Mouse (Mus musculus) retina, postnatal 7 days (tissue): Measurements from ENCODE around the gene Cln6.
"Not testable (repeated sequence)": the region's sequence is repeated elsewhere in the genome, so short reads cannot be mapped to it uniquely, and the experiment has no call there.

Source experiments
- DNase-seq: peaks from one replicate; pipeline ENCODE4 v3.0.0-alpha.2; 2012; ENCODE audit warnings: low read depth, low spot score

Cln6 gene

DNA sequence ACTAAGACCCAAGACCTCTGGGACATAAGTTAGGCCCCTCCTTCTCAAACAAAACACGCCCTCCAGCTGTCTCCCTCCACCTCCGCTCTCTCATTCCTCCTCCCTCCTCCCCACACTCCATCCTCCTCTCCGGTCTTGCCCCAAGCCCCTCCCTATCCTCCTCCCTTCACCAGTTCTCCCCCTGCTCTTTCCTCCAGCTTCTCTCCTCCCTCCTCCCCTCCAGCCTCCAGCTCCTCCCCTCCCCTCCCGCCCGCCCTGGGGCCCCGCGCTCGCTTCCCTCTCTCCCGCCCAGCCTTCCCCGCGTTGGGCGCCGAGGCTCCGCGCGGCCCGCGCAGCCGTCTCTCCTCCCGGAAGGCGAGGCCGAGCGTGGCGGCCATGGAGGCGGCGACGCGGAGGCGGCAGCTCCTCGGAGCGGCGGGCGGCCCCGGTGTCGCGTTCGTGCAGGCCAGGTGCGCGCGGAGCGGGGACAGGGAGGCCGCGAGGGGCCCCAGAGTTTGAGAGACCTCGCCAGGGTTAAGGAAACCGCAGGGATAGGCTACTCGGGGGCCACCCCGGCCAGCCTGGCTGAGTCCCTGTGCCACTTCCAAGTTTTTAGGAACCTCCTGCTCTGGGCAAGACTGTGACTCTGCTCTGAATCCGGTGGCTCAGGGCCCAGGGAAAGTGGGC is at the start of gene Cln6:
Gene Cln6 (plus strand): TSS at position 280 of the 666 bp plus-strand sequence.
- DNase-seq: no peak

- no peak for DNase-seq
These were observed 48.7 kb upstream of the Cln6 start for GRCm38 (mm10) chr9:62789856-62790255.

DNA sequence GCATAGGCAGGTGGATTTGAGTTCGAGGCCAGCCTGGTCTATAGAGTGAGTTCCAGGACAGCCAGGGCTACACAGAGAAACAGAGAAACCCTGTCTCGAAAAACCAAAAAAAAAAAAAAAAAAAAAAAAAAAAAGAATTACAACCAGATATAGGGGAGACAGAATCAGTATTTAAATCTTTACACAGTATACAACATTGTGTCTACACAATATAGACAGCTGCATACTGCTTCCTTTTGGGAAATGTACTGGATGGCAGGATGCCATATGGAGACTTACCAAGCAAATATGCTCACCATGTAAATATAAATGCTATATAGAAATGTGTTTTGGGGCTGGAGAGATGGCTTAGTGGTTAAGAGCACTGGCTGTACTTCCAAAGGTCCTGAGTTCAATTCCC is 39.4 kb upstream of the Cln6 start:
- DNase-seq: not testable (repeated sequence)

- no peak for DNase-seq
These were observed 28.5 kb upstream of the Cln6 start for GRCm38 (mm10) chr9:62810095-62810494.

DNA sequence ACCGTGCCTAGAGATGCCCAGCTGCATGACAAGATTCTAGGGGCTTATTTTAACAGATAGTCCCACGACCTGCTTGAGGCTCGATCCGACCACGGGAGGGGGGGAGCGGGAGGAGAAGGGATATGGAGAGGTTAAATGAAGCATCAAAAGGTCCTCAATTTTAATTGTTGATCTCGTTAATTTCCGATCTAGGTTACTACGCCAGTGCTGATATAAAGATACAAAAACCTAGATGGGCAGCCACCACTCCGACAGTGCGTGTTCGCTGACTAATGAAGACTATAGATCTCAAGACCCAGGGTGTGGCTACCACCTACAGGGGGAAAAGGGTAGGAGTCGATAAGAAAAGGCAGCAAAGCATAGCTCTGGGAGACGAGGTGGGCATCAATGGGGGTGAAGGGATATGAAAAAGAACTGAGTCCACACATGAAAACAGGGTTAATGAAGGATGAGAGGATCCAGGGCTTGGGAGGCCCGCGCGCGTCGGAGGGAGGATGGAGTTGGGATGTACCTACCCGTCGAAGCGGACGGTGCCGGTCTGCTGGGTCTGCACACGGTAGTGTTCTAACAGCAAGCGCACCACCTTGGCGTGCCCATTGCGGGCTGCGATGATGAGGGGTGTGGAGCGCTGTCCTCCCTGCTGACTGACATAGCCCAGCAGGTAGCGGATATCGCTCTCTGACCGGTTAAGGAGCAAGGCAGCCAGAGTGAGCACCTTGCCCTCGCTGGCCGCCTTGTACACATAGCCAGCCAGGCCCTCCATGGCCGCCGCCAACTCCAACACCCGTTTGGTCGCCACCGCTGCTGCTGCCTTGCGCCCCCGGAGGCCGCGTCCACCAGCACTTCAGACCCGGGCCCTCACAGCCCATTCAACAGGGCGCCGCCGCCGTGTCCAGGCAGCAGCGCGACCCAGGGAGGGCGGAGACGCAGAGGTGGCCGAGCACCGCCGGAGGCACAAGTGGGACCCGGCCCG is 27.8 kb upstream of the Cln6 start:
- peak; percentile 13 for DNase-seq

DNA sequence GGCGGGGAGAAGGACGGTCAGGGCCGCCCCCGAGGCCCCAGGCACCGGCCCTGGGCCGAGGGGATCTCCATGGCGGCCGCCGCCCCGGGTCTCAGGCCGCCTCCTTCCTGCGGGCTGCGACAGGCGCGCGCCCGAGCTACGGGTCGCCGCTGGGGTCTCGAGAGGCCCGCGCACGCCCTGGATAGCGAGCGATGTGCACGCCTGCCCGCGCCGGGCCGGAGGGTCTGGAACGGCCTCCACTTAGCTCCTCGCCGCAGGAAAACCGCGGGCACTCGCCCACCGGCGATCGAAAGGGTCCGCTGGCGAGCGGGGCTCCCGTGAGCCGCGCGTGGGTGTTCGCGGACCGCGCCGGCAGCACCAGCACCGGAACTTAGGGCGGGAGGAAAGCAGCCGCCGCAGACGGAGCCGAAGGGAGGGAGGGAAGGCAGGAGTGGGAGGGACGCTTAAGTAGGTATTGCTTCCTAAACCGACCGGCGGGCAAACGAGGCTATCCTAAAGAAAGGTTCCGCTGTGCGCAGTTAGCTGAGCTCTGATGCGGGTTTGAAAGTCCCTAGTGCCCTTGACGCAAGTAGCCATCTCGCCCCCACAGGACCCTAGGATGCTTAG is 27.0 kb upstream of the Cln6 start, which contains the start of gene Fem1b:
Gene Fem1b (minus strand): TSS at position 419 of the 606 bp plus-strand sequence.
- peak; percentile 78 for DNase-seq

- DNase-seq: no peak
These were observed 26.2 kb upstream of the Cln6 start for GRCm38 (mm10) chr9:62812216-62813049.

GRCm38 (mm10) chr9:62814751-62815150 is 23.8 kb upstream of the Cln6 start:
- DNase-seq: no peak

GRCm38 (mm10) chr9:62816323-62817098 is 22.1 kb upstream of the Cln6 start:
- no peak for DNase-seq

- no peak for DNase-seq
These were observed 21.4 kb upstream of the Cln6 start for GRCm38 (mm10) chr9:62817099-62817571.

DNA sequence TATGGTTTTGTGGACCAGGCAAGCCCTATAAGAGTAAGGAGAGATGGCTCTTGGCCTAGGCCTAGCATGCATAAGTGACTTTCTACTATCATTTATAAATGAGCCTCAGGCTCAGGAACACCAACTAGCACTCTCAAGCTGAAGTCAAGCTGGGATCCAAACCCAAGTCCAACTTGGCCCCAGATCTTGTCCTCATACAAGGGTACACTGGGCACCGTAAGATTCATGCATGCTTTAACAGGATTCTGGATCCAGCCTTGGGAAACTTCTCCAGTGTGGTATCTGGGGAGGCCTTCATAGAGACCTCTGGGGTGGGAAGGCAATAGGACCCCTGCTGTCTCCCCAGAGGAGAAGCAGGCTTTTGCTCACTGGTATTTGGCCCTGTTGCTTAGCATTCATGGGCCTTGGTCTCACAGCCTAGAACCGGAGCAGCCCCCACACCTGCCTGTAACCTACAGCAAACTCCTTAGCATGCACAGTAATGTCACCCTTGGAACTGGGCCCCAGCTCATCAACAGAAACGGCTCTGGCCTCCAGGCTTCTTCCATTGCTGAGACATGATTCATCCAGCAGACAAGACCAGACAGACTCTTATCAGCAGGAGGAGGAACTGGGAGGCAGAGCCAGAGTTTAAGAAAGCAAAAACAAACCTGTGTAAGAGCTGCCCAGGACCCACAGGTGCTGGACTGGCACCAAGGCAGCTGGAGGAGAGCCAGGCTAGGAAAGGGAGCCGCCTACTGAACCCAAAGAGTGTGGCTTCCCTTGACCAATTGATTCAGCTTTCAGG is 20.6 kb upstream of the Cln6 start:
- DNase-seq: no peak

GRCm38 (mm10) chr9:62819494-62819893 is 19.1 kb upstream of the Cln6 start:
- no peak for DNase-seq

- not testable (repeated sequence) for DNase-seq
These were observed 18.7 kb upstream of the Cln6 start for GRCm38 (mm10) chr9:62819910-62820309.

GRCm38 (mm10) chr9:62820829-62821228 is 17.8 kb upstream of the Cln6 start:
- DNase-seq: no peak

- no peak for DNase-seq
These were observed 16.8 kb upstream of the Cln6 start for GRCm38 (mm10) chr9:62821811-62822210.

DNA sequence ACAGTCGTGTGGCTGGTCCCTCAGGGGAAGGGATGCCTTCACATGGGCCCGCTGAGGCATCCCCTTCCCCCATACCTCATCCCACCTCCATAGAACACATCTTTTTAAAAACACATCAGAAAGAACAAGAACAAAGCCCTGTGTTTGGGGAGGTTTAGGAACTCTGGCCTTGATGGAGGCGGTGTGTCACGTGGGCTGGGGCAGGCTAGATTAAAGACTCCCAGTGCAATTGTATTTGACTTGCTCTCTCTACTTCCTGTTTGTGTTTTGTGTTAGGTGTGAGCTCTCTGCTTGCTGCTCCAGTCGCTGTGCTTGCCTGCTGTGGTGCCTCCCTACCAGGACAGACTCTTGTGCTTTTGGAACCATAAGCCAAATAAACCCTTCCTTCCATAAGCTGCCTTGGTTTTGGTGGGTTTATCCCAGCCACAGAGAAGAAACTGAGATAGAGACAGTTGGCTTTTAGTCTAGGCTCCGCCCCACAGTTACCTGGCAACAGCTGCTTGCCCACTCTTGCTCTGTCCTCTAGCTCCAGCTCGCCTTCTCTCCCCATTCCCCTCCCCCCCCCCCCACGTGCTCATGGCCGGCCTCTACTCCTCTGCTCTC is 12.7 kb upstream of the Cln6 start:
- no peak for DNase-seq

- DNase-seq: no peak
These were observed 12.1 kb upstream of the Cln6 start for GRCm38 (mm10) chr9:62826456-62826855.

- no peak for DNase-seq
These were observed 10.5 kb upstream of the Cln6 start for GRCm38 (mm10) chr9:62827939-62828652.
